Comparison of ENCODE assay signal across 14 mouse cellular contexts in genomic region chr8:20408441-20409030, GRCm38 (mm10). TPM values are rescaled to one million over a fixed set of nuclear protein-coding genes. Genes with fewer than 3 reads are reported as not detected.
DNase-seq lines count a peak whose midpoint lies in the region; TF ChIP-seq lines count a peak whose summit lies in the region.
"Not testable (repeated sequence)": the region's sequence is repeated elsewhere in the genome, so short reads cannot be mapped to it uniquely, and the experiment has no call there.
"Had no signal": no experiment of that assay in that cellular context is flagged by ENCODE, and none has a peak within 500 bp of the region (broad histone marks: within the 10 kb centered on the region; RNA-seq: fewer than 3 reads in every experiment).

No protein-coding gene starts in this region.

- H3K27me3 ChIP-seq in thymus, adult 2 months (ENCODE audit: control insufficient read depth, insufficient read depth, low read length) = not testable (repeated sequence)

- H3K4me1 ChIP-seq in thymus, adult 2 months (replicated peaks; ENCODE audit: control insufficient read depth, insufficient read depth, low read length) = not testable (repeated sequence)

- TF ChIP-seq CTCF in thymus, adult 2 months (IDR thresholded peaks at IDR 0.05; ENCODE audit: borderline replicate concordance, control insufficient read depth, extremely low read depth, insufficient read depth, low read length, poor library complexity) = not testable (repeated sequence)

- TF ChIP-seq POLR2A in thymus, adult 2 months (IDR thresholded peaks at IDR 0.05; ENCODE audit: control insufficient read depth, extremely low read depth, insufficient read depth, low read length, poor library complexity) = not testable (repeated sequence)

- not testable (repeated sequence) for H3K27ac ChIP-seq in thymus, adult 2 months (ENCODE audit: control insufficient read depth, insufficient read depth, low read length)

- H3K36me3 ChIP-seq in thymus, adult 2 months (ENCODE audit: control insufficient read depth, insufficient read depth, low read length) = not testable (repeated sequence)

- H3K4me3 ChIP-seq in thymus, adult 2 months (ENCODE audit: control insufficient read depth, insufficient read depth, low read length) = not testable (repeated sequence)

- 97% methylated on average over 8 of the region's 8 CpGs for whole genome bisulfite sequencing in thymus, adult 2 months

- peak; percentile 27 for DNase-seq in A20 (ENCODE audit: low read depth, low spot score)
- DNase-seq in adrenal gland, postnatal 10 days = peak; percentile 42
- peak; percentile 0 for DNase-seq in embryo, embryonic 9.5 days (ENCODE audit: extremely low spot score)
- peak; percentile 18 to 28 for DNase-seq in heart, postnatal 36 days
- DNase-seq in kidney, postnatal 25 days = peak; percentile 28 to 63
- peak; percentile 1 for DNase-seq in liver
- peak; percentile 22 for DNase-seq in ovary, postnatal 10 days (ENCODE audit: low spot score)
- peak; percentile 19 for DNase-seq in thymus, adult 2 months

- intact Hi-C loops in heart, postnatal 36 days (cut with DNase I) = not testable (repeated sequence)

RNA-seq across cellular contexts. Expression of gene Gm15319, which starts 45.5 kb away (rescaled TPM):
- total RNA-seq in adrenal gland, postnatal 10 days (2021) = under 1 TPM in 1 of 2 experiments, not detected in 1; 0.36 TPM
- under 1 TPM; 0.33 to 0.44 TPM for total RNA-seq in heart, postnatal 36 days (2021)
- polyA plus RNA-seq in thymus, adult 2 months (2012; rRNA removed) = not detected in 2 replicates
- total RNA-seq: common myeloid progenitor, adult 5-6 weeks; monocyte, adult 5-6 weeks had no signal
- polyA plus RNA-seq: erythroblast, embryonic 14.5 days; heart, embryonic 13.5 days; limb, embryonic 15.5 days; Patski had no signal
